Mouse (Mus musculus): Measurements from ENCODE around the gene Pgap1.
A peak's percentile ranks its signal among the peaks of the same experiment; 100 is the strongest.

Gene Pgap1

DNA sequence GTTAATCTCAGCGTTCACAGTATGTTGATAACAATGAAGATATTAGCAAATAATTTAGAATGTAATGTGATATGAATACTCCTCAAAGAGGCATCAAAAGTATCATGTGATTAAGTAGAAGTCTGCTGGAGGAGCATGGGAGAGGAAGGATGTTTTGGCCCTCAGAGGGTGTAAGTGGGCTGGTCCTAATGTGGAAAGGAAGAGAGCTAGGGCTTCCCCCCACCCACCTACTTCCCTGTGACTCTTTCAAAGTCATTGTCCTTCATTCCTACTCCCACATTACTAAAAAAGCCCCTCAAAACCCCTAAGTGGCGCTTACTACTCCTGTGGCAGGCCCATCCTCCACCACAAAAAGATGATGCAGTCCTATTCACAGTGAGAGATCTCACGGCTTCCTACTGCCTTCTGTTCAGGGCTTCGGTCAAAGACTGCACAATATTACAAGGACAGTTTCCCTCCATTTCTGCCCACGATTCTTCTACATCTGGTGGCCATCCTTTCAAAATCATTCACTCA lies 37.4 kb downstream of the Pgap1 start:
- DNase-seq (ENCODE audit: low spot score in 2 of 2): no peak

DNA sequence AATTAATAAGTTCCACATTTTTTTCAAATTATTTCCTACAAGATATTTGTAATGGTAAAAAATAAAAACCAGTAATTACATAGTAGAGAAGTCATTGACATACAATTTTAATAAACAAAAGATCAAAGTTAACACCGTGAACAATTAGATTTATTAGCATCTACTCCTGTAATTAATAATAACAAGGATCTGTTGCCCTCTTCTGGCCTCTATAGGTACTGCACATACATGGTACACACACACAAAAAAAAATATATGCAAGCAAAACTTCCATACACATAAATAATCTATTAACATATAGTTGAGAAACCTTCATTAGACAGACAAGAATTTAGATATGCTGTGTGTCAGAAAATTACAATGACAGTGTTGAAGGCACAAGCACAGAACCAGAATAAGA lies 43.6 kb downstream of the Pgap1 start:
- DNase-seq (ENCODE audit: low spot score in 2 of 2): no peak

DNA sequence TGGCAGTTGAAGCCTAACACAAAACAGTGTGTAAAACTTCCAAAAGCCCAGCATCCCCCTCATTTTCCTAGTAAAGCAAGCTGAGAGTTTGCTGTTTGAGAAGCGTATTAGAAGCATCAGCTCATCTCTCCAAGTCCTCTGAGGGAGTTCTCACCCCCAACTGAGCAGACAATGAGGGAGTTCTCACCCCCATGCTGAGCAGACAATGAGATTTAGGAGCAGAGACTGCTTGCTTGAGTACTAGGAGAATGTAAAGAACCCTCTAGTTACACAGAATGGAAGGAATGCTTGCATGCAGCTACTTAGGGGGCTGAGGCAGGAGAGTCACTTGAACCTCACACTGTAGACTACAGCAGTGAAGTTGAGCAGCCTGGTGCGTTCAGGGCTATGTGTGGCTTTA lies 59.0 kb downstream of the Pgap1 start:
- DNase-seq (ENCODE audit: low spot score in 2 of 2): no peak

DNA sequence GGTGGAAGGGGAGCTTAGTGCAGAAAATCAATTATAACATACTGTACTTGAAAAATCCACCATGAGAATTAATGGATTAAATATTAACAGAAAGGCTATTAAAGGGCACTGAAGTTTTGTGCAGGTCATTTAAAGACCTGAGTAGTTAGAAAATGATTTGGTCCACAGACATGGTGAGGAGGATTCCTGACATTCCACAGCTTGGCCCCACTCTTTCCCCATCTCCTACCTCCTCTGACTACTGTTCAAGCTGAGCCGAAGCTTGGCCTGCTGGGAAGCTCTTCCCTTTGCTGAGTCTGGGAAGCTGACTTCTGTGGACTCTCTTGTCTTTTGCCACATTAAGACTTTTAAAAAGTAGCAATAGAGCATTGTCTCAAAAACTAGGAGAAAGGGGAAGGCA lies 61.2 kb downstream of the Pgap1 start:
- no peak for DNase-seq (ENCODE audit: low spot score in 2 of 2)

DNA sequence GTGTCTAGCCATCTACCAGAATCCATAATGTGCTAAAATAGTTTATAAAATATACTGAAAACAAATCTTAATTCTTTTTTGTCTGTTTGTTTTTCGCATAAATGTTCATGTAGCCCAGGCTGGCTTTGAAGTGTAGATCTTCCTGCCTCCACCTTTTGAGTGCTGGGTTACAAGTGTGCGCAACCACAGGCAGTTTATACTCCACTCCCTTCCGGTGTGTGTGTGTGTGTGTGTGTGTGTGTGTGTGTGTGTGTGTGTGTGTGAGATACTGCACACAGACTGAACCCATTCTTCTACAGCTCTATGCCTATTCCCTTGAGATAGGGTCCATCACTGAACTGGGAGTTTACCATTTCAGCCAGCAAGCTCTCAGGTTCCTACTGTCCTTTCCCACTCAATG lies 64.0 kb downstream of the Pgap1 start:
- DNase-seq (ENCODE audit: low spot score in 2 of 2): peak in 1 of 2 experiments; percentile 16

DNA sequence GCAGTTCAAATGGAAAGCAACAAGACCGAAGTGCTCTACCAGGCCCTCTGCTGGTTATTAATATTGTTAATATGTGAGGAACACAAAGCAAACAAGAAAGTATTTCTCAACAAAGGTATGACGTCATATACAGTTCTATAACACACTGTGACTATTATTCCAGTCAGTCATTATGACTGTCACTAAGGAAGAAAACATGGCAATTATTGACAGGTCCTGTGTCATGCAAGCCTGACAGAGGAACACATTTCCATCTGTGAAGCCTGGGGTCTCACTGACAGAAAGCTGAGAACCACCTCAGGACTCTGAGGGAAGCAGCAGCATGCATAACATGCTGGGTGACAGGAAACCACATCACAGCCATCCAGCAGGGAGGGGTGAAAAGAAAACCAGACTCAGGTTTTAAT lies 65.0 kb downstream of the Pgap1 start:
- peak in 1 of 2 experiments; percentile 23 for DNase-seq (ENCODE audit: low spot score in 2 of 2)

DNA sequence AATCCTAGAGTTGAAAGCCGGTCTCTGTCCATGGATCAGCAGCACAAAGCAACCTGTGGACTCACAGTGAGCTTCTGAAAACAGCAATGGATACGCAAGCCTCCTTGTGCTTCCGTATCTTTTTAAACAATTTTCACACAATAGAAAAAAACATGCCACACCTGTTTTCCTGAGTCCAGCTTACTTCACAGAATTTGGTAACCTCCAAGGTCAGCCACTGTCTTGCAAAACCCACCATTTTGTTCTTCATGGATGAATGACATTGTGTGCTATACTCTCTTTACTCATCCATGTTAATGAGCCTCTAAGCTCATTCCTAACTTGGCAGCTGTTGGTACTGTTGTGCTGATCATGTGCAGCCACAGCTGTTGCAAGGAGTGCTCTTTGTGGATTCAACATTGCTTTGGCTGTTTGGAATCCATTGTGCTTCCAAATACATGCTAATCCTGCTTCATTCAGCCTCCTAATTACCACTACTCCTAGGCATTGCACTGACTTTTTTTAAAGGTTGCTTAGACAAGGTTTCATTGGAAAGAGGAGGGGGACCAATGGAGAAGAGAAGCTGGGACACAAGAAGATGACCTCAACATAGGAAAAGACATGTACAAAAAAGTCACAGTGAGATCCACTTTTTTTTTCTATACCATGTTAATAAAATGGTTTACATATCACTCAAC lies 72.6 kb downstream of the Pgap1 start:
- no peak for DNase-seq (ENCODE audit: low spot score in 2 of 2)

DNA sequence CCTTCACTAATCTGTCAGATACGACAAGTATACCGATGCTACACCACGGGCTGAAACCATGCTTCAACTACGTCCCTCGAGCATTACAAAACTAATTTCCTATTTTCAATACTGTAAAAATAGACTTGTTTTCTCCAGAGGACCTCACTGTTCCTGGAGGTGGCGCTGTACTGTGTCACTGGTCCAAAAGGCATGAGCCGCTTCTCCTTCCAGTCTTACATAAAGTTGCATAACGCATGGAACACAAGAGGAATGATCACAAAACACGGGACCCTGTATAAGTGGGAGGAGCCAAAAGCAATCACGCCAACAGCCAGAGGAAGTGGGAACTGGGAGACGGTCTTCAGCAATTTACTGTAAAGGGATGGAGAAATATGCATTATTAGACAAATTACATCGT lies 77.0 kb downstream of the Pgap1 start:
- DNase-seq (ENCODE audit: low spot score in 2 of 2): no peak

DNA sequence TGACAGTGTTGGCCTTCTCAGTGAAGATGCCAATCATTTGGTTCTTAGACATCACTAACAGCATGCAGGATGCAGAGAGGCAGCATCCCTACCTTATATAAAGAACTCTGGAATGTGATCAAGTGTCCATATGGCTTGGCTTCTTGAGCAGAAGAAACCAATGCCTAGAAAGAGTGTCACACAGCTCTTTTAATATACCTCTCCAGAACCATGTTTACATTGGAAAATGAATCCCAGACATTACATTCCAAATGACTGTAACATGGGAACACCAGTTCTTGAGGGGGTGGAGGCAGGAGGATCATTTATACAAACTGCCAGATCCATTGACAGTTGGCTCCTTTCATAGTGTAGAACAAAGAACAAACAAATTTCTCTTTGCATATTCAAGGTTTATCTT lies 88.8 kb downstream of the Pgap1 start:
- no peak for DNase-seq (ENCODE audit: low spot score in 2 of 2)

DNA sequence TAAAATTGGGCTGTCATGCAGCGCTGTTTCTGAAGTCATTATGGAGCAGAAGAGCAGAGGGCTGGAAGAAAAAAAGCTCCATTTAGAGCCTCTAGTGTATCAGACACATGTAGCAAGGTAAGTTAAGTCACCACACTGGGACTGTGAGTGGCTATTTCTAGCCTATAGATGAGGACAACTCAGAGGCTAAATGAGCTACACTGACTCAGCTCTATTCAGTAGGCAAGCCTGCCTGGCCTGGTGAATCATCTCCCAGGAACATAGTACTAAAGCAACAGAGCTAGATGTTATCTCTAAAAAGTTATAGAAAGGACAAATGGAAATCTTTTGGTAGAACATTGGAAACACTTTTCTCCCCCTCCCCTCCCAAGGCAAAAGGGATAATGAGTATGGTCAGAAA lies 90.1 kb downstream of the Pgap1 start:
- no peak for DNase-seq (ENCODE audit: low spot score in 2 of 2)

DNA sequence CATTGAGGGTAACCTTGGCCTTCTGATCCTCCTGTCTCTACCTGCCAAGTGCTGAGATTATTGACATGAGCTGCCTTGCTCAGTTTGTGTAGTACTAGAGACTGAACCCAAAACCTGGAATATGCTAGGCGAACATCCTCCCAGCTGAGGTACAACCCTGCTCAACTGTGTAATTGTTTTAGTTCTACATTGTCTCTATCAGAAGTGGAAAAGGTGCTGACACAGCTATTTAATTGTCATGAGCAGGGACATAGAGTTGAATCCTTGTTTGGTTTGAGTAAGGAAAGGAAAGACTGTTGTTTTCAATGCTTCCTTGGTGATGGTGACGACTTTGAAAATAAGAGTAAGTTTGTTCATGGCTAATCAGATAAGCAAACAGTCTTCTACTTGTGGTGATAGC lies 105.4 kb downstream of the Pgap1 start:
- no peak for DNase-seq (ENCODE audit: low spot score in 2 of 2)

DNA sequence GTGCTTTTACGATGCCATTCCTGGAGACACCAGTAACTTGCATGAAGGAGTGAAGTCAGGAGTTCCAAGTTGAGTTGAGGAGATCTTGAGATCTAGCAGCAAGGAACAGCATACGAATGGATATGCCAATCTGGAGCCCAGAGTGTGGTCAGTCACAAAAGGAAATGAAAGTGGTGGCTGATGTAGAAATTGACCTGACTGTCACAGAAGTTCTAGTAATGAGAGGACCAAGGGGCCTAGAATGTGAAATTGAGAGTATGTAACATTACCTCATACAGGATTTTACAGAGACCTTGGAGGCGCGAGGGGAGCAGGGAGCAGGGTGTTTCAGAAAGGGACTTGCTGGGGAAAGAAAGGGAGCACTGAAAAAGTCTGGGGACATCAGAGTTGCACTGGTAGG lies 108.7 kb downstream of the Pgap1 start:
- DNase-seq (ENCODE audit: low spot score in 2 of 2): no peak

DNA sequence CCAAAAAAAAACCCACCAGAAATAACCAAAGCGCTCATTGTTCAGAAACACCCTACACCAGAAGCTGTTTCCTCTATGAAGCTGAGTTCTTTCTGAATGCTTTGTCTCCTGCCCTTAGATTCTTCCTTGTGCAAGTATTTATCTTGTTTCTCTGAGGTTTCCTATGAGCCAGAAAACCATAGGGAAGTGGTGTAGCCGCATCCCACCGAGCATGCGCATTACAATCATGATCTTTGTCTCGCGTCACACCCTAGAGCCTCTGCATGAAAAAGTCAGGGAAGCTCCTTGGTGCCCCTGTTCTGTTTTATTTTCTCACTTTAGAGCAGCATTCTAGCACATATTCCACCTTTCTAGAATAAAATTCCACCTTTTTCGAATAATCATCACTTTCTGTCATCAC lies 113.8 kb downstream of the Pgap1 start:
- no peak for DNase-seq (ENCODE audit: low spot score in 2 of 2)

DNA sequence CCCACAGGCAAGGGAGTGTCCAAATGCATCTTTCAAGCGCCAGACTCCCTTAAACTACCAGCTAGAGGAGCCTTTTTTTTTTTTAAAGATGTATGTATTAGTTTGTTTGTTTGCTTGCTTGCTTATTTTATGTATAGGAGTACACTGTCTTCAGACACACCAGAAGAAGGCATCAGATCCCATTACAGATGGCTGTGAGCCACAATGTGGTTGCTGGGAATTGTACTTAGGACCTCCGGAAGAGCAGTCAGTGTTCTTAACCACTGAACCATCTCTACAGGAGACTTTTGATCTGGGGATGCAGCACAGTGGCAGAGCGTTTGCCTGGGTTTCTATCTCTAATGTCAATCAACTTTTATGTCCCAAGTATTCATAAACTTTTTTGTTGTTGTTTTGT lies 118.4 kb downstream of the Pgap1 start:
- DNase-seq (ENCODE audit: low spot score in 2 of 2): no peak

DNA sequence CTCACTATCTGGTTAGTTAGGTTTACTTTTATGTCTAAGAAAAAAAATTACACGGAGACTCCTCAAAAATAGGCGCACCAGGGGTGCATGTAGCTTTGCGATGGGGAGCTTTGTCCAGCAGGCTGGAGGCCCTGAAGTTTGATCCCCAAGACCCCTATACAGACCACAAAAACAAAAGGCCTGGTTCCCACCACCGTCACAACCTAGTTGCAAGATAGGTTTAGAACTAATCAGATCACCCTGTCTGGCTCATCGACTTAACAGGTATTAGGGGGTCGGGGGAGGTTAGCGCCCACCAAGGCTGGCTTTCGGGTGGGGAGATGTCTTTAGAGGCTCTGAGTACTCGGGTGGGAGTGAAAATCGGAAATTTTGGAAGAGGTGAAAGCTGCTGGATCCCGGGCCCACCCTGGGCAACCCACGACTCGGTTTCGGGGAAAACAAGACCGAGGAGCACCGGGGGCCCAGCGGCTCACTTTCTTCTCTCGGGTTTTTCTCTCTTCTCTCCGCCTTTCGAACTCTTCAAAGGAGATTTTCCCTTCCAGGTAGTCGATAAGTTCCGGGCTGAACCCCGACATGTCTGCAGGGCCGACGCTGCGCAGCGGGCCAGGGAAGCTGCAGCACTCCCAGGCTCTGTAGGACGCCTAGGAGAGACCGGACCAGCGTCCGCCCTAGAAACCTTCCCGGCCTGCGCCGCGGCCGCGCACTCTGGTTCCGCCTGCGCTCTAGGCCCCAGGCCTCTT lies 119.0 kb downstream of the Pgap1 start, which contains the start of gene Gtf3c3:
Gene Gtf3c3, minus strand, starts transcription at position 632 of the 740 bp plus-strand sequence.
- DNase-seq (ENCODE audit: low spot score in 2 of 2): peak; percentile 60 to 77

All from spleen, postnatal 10 days (tissue).